Mouse (Mus musculus) erythroblast, adult 5-6 weeks (primary cell): ENCODE data around the gene Naa11. TPM values are rescaled to one million over a fixed set of nuclear protein-coding genes. Genes with fewer than 3 reads are reported as not detected.

Experiments
- ATAC-seq: replicated peaks from 2 replicates; pipeline ENCODE4 v1.8.0; 2016; ENCODE audit warnings: moderate number of reproducible peaks, mild to moderate bottlenecking, moderate TSS enrichment, inconsistent platforms; ENCODE audit not compliant: poor library complexity, low FRiP score, severe bottlenecking
- total RNA-seq, 2 experiments: library from RNA; stranded (forward) in 1 of 2; stranded (reverse) in 1 of 2; fragments of 150-400 nt in 1 of 2; fragments of 200-764, 138-1000 nt in 1 of 2; gene quantifications; 2 replicates each; pipeline versions ENCODE4 v1.2.3 to v1.2.4; 2015 to 2017; ENCODE audit warnings: low replicate concordance in 2 of 2

The Naa11 gene
- total RNA-seq, 2 experiments from 2014 or later = not detected

DNA sequence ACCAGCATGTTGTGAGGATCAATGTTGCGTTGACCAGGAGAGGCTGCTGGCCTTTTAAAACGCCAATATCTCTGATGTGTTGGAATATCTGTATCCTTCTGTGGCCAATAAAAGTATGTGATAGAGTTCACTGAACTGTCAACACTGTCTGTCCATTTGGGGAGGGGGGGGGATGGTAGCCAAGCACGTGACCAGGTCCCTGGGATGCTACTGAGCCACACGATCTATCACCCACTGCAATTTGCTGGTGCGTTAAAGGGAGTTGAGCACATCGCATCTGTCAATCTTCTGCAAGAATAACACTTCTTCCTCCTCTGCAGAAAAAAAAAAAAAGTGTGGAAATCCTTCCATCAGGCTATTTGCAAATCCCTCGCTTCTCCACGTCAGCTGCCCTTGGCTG lies 43.9 kb downstream of the Naa11 start:
- ATAC-seq = no peak

DNA sequence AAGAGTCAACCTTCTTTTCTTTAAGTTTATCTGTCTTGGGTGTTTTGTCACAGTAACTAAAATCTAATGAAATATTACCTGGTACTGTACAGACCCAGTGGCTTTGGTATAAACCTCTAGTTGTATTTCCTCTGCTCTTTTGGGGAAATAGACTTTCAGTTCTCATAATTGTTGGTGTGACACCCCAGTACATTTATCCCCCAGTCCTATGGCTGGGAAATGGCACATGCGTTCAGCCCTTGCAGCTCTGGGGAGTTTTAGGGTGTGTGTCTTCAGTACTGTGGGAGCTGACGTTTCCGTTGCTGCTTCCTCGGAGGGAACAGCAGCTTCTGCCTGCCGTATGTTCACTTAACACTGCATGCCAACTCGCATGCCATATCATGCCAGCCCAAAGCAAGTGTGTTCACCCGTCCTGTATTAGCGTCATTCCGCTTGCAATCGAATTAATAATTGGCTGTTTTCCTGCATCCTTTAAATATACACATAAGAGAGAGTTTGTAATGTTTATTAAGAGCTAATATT lies 46.4 kb downstream of the Naa11 start:
- ATAC-seq = no peak

DNA sequence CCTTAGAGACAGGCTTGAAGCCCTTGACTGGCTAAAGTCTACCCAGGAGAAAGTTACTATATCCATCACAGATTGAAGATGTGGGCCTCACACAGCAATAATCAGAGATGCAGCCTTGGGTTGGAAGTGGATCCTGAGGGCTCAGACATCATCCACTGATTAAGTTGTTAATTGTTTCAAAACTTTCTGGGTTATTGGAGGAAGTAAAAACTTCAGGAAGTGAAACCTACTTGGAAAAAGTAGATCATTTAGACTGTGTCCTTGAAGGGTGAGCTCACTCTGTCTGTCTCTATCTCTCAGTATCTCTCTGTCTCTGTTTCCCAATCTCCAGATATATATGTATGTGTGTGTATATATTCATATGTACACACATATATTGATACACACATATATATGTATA lies 47.0 kb downstream of the Naa11 start:
- no peak for ATAC-seq

DNA sequence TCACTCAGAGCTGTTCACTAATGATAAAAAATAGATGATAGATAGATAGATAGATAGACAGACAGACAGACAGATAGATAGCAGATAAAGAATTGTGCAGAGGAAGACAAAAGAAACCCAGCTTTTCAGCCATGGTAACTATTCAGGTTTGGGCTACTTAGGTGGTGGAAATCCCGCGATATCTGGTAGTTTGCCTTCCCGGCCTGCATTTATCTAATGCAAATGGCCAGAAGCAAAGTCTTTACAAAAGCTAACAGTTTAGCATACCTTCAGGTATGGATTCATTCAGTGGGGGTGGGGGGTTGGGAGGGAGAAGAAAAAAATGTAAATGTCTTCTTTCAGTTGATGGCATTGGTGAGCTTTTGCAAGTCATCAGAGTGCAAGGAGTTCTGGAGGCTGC lies 48.0 kb downstream of the Naa11 start:
- no peak for ATAC-seq

DNA sequence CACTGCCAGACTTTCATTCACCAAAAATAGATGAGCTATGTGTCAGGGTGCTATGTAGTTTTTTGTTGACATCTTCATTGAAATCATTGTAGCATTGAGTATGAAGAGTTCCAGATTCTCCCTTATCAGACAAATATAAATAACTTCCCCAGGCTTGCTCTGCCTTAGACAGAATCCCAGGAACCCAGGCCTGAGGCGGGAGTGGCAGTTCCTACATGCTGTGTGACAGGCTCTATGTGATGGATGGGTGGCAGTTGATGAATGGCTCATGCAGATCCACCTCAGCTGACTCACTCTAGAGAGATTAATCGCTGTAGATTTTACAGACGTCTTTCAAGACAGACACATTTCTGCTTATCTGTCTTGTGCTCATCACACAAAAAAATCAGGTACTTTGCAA lies 57.4 kb downstream of the Naa11 start:
- ATAC-seq = no peak

Other genes with a start within 250 kb of the Naa11 start
- gene Gk2, start 64.6 kb upstream of the Naa11 start, total RNA-seq (2015; ENCODE audit: low replicate concordance) = not detected in 2 replicates
- not detected in 2 replicates for gene Gk2, start 64.6 kb upstream of the Naa11 start, total RNA-seq (2017; ENCODE audit: low replicate concordance)